Mouse (Mus musculus): ENCODE results near the gene Chpt1.
"Not testable (repeated sequence)": the region's sequence is repeated elsewhere in the genome, so short reads cannot be mapped to it uniquely, and the experiment has no call there.

Chpt1 gene

GRCm38 (mm10) chr10:88494959-88495587, 8.8 kb downstream of the Chpt1 start:
- no peak for DNase-seq (ENCODE audit: low spot score)

- no peak for DNase-seq (ENCODE audit: low spot score)
Measured at GRCm38 (mm10) chr10:88492658-88493057, 11.2 kb downstream of the Chpt1 start.

GRCm38 (mm10) chr10:88491632-88492031, 12.2 kb downstream of the Chpt1 start:
- DNase-seq (ENCODE audit: low spot score): no peak

GRCm38 (mm10) chr10:88488629-88489028, 15.2 kb downstream of the Chpt1 start:
- no peak for DNase-seq (ENCODE audit: low spot score)

- not testable (repeated sequence) for DNase-seq (ENCODE audit: low spot score)
Measured at GRCm38 (mm10) chr10:88482866-88483265, 21.0 kb downstream of the Chpt1 start.

GRCm38 (mm10) chr10:88460122-88460820, 43.6 kb downstream of the Chpt1 start:
- DNase-seq (ENCODE audit: low spot score): no peak

- no peak for DNase-seq (ENCODE audit: low spot score)
Measured at GRCm38 (mm10) chr10:88459502-88459992, 44.3 kb downstream of the Chpt1 start, which contains the start of gene Sycp3. Sycp3 (plus strand) TSS chr10:88459569.

- no peak for DNase-seq (ENCODE audit: low spot score)
Measured at GRCm38 (mm10) chr10:88457816-88458215, 46.1 kb downstream of the Chpt1 start.

- no peak for DNase-seq (ENCODE audit: low spot score)
Measured at GRCm38 (mm10) chr10:88451990-88452389, 51.9 kb downstream of the Chpt1 start.

GRCm38 (mm10) chr10:88451221-88451620, 52.7 kb downstream of the Chpt1 start:
- no peak for DNase-seq (ENCODE audit: low spot score)

GRCm38 (mm10) chr10:88441224-88441623, 62.6 kb downstream of the Chpt1 start:
- DNase-seq (ENCODE audit: low spot score): no peak

GRCm38 (mm10) chr10:88427998-88428397, 75.9 kb downstream of the Chpt1 start:
- no peak for DNase-seq (ENCODE audit: low spot score)

GRCm38 (mm10) chr10:88426896-88427295, 77.0 kb downstream of the Chpt1 start:
- no peak for DNase-seq (ENCODE audit: low spot score)

- DNase-seq (ENCODE audit: low spot score): no peak
Measured at GRCm38 (mm10) chr10:88426158-88426816, 77.6 kb downstream of the Chpt1 start.

GRCm38 (mm10) chr10:88420655-88421435, 83.0 kb downstream of the Chpt1 start:
- no peak for DNase-seq (ENCODE audit: low spot score)

- no peak for DNase-seq (ENCODE audit: low spot score)
Measured at GRCm38 (mm10) chr10:88420141-88420541, 83.7 kb downstream of the Chpt1 start.

GRCm38 (mm10) chr10:88417686-88418085, 86.2 kb downstream of the Chpt1 start:
- no peak for DNase-seq (ENCODE audit: low spot score)

GRCm38 (mm10) chr10:88412290-88412995, 91.4 kb downstream of the Chpt1 start:
- no peak for DNase-seq (ENCODE audit: low spot score)

- DNase-seq (ENCODE audit: low spot score): no peak
Measured at GRCm38 (mm10) chr10:88409751-88410150, 94.1 kb downstream of the Chpt1 start.

- DNase-seq (ENCODE audit: low spot score): no peak
Measured at GRCm38 (mm10) chr10:88407875-88408631, 95.8 kb downstream of the Chpt1 start.

GRCm38 (mm10) chr10:88405812-88406211, 98.1 kb downstream of the Chpt1 start:
- DNase-seq (ENCODE audit: low spot score): no peak

Measured in ovary, postnatal 36 days (tissue).